Mouse (Mus musculus): Measurements from ENCODE around the gene Tsc22d3.

DNA sequence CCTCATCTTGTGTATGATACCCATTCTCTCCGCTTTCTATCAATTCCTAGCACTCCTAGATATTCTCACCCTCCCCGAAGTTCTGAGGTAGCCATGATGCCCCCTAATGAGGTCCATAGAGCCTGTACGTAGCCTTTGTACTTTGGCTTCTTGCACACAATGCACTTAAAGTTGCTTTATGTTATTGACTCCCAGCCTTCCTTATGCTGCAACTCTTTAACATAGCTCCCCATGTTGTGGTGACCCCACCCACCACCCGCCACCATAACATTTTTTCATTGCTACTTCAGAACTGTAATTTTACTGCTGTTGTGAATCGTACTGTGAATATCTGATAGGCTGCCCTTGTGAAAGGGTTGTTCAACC lies 74.2 kb downstream of the Tsc22d3 start:
- TF ChIP-seq CTCF (IDR thresholded peaks at IDR 0.05; ENCODE audit: low read depth) (no peak), EP300 (IDR thresholded peaks at IDR 0.05; ENCODE audit: low read depth) (no peak)

Measured in heart, postnatal 0 days (tissue).